25 mouse cellular contexts compared by ENCODE assay signal in genomic region chr8:48572941-48573340, GRCm38 (mm10).
DNase-seq lines count a peak whose midpoint lies in the region; ATAC-seq and TF ChIP-seq lines count a peak whose summit lies in the region.
"Had no signal": no experiment of that assay in that cellular context is flagged by ENCODE, and none has a peak within 500 bp of the region (broad histone marks: within the 10 kb centered on the region; RNA-seq: fewer than 3 reads in every experiment).

No protein-coding gene starts in this region.

- no peaks in the 10 kb centered on the region for H3K27me3 ChIP-seq in kidney, embryonic 16.5 days (ENCODE audit: insufficient read depth, low read length)
- no peaks in the 10 kb centered on the region for H3K27me3 ChIP-seq in kidney, embryonic 14.5 days (ENCODE audit: control insufficient read depth, insufficient read depth, low read length)
- no peaks in the 10 kb centered on the region for H3K27me3 ChIP-seq in lung, postnatal 0 days (replicated peaks; ENCODE audit: insufficient read depth, low read length)
- no peaks in the 10 kb centered on the region for H3K27me3 ChIP-seq in intestine, embryonic 16.5 days (replicated peaks; ENCODE audit: control insufficient read depth, insufficient read depth, low read length)
- no peaks in the 10 kb centered on the region for H3K27me3 ChIP-seq in stomach, embryonic 16.5 days (ENCODE audit: control insufficient read depth, insufficient read depth, low read length)
- H3K27me3 ChIP-seq: hindbrain, embryonic 15.5 days; limb, embryonic 12.5 days; midbrain, embryonic 15.5 days; neural tube, embryonic 13.5 days had no signal

- DNase-seq in lung, postnatal 0 days (ENCODE audit: low spot score): peak; percentile 22
- DNase-seq in lung, adult 18-20 months: no peak
- no peak for DNase-seq in embryo, embryonic 10.5 days (ENCODE audit: low spot score)
- DNase-seq: adrenal gland, postnatal 10 days; cerebellum, adult 18-20 months; cerebellum, postnatal 14 days; embryo, embryonic 11 days; gastrocnemius, postnatal 10 days; kidney, adult 11 months; kidney, postnatal 14 days; lung, postnatal 4 days; retina, postnatal 1 day; thymus, adult 2 months; thymus, postnatal 4 days had no signal

- no peaks in the 10 kb centered on the region for H3K9me3 ChIP-seq in kidney, embryonic 16.5 days (ENCODE audit: low read length)
- H3K9me3 ChIP-seq in kidney, embryonic 14.5 days (ENCODE audit: control insufficient read depth, low read length): no peaks in the 10 kb centered on the region
- no peaks in the 10 kb centered on the region for H3K9me3 ChIP-seq in lung, postnatal 0 days (ENCODE audit: low read length)
- no peaks in the 10 kb centered on the region for H3K9me3 ChIP-seq in intestine, embryonic 16.5 days (ENCODE audit: control insufficient read depth, low read length)
- H3K9me3 ChIP-seq in stomach, embryonic 16.5 days (replicated peaks; ENCODE audit: control insufficient read depth, low read length): no peaks in the 10 kb centered on the region
- H3K9me3 ChIP-seq: hindbrain, embryonic 15.5 days; limb, embryonic 12.5 days; midbrain, embryonic 15.5 days; neural tube, embryonic 13.5 days had no signal

- no peak for TF ChIP-seq EP300 in lung, postnatal 0 days (IDR thresholded peaks at IDR 0.05)

- no peak overlapping the region for H3K27ac ChIP-seq in kidney, embryonic 16.5 days (ENCODE audit: low read length)
- no peak overlapping the region for H3K27ac ChIP-seq in kidney, embryonic 14.5 days (ENCODE audit: low read depth, low read length)
- H3K27ac ChIP-seq in lung, postnatal 0 days (ENCODE audit: low read length): no peak overlapping the region
- no peak overlapping the region for H3K27ac ChIP-seq in intestine, embryonic 16.5 days (ENCODE audit: low read length)
- no peak overlapping the region for H3K27ac ChIP-seq in stomach, embryonic 16.5 days (ENCODE audit: low read length)
- H3K27ac ChIP-seq: hindbrain, embryonic 15.5 days; limb, embryonic 12.5 days; liver, embryonic 14.5 days; midbrain, embryonic 15.5 days; neural tube, embryonic 13.5 days had no signal

- no peak overlapping the region for H3K4me2 ChIP-seq in kidney, embryonic 16.5 days (replicated peaks; ENCODE audit: low read depth, low read length)
- no peak overlapping the region for H3K4me2 ChIP-seq in kidney, embryonic 14.5 days (replicated peaks; ENCODE audit: low read depth, low read length)
- no peak overlapping the region for H3K4me2 ChIP-seq in lung, postnatal 0 days (replicated peaks; ENCODE audit: low read depth, low read length)
- no peak overlapping the region for H3K4me2 ChIP-seq in intestine, embryonic 16.5 days (ENCODE audit: low read depth, low read length)
- H3K4me2 ChIP-seq in stomach, embryonic 16.5 days (ENCODE audit: low read depth, low read length): no peak overlapping the region
- H3K4me2 ChIP-seq: heart, embryonic 11.5 days; hindbrain, embryonic 15.5 days; limb, embryonic 12.5 days; midbrain, embryonic 15.5 days; neural tube, embryonic 13.5 days had no signal

- TF ChIP-seq CTCF in lung, postnatal 0 days (IDR thresholded peaks at IDR 0.05): no peak

- WGBS in kidney, embryonic 16.5 days: 64% methylated on average over 1 of the region's 1 CpGs
- 81% methylated on average over 1 of the region's 1 CpGs for WGBS in kidney, embryonic 14.5 days
- 55% methylated on average over 1 of the region's 1 CpGs for WGBS in lung, postnatal 0 days
- 53% methylated on average over 1 of the region's 1 CpGs for WGBS in intestine, embryonic 16.5 days
- 63% methylated on average over 1 of the region's 1 CpGs for WGBS in stomach, embryonic 16.5 days

- ATAC-seq in kidney, embryonic 16.5 days (ENCODE audit: low FRiP score, low TSS enrichment): peak; percentile 61; the same call in 1 of the 2 replicates
- no peak for ATAC-seq in kidney, embryonic 14.5 days (ENCODE audit: low FRiP score, low TSS enrichment)
- no peak for ATAC-seq in lung, postnatal 0 days
- ATAC-seq in intestine, embryonic 16.5 days: peak; percentile 73
- ATAC-seq in stomach, embryonic 16.5 days (ENCODE audit: insufficient read depth, low FRiP score): peak; percentile 86; the same call in 1 of the 2 replicates

- no peak overlapping the region for H3K9ac ChIP-seq in kidney, embryonic 16.5 days (replicated peaks; ENCODE audit: low read length)
- H3K9ac ChIP-seq in kidney, embryonic 14.5 days (ENCODE audit: low read depth, low read length): no peak overlapping the region
- no peak overlapping the region for H3K9ac ChIP-seq in lung, postnatal 0 days (replicated peaks; ENCODE audit: low read depth)
- H3K9ac ChIP-seq in intestine, embryonic 16.5 days (ENCODE audit: low read depth, low read length): no peak overlapping the region
- H3K9ac ChIP-seq in stomach, embryonic 16.5 days (ENCODE audit: low read length): no peak overlapping the region
- H3K9ac ChIP-seq: hindbrain, embryonic 15.5 days; limb, embryonic 12.5 days; liver, embryonic 14.5 days; midbrain, embryonic 15.5 days; neural tube, embryonic 13.5 days had no signal

- H3K4me1 ChIP-seq in kidney, embryonic 16.5 days (ENCODE audit: insufficient read depth, low read length): no peaks in the 10 kb centered on the region
- no peaks in the 10 kb centered on the region for H3K4me1 ChIP-seq in kidney, embryonic 14.5 days (ENCODE audit: control insufficient read depth, insufficient read depth, low read length)
- no peaks in the 10 kb centered on the region for H3K4me1 ChIP-seq in lung, postnatal 0 days (ENCODE audit: insufficient read depth, low read depth, low read length)
- H3K4me1 ChIP-seq in intestine, embryonic 16.5 days (ENCODE audit: control insufficient read depth, insufficient read depth, low read length): no peaks in the 10 kb centered on the region
- H3K4me1 ChIP-seq in stomach, embryonic 16.5 days (ENCODE audit: control insufficient read depth, insufficient read depth, low read length): 0 out of 2 replicates have a peak, but pooled peaks cover 5% of the 10 kb centered on the region

- H3K4me3 ChIP-seq in kidney, embryonic 16.5 days (ENCODE audit: low read length): no peak overlapping the region
- no peak overlapping the region for H3K4me3 ChIP-seq in kidney, embryonic 14.5 days (ENCODE audit: low read length)
- H3K4me3 ChIP-seq in lung, postnatal 0 days (ENCODE audit: low read depth, low read length): no peak overlapping the region
- no peak overlapping the region for H3K4me3 ChIP-seq in intestine, embryonic 16.5 days (ENCODE audit: low read length)
- H3K4me3 ChIP-seq in stomach, embryonic 16.5 days (replicated peaks; ENCODE audit: low read length): no peak overlapping the region
- H3K4me3 ChIP-seq: hindbrain, embryonic 15.5 days; limb, embryonic 12.5 days; midbrain, embryonic 15.5 days; myocyte; neural tube, embryonic 13.5 days had no signal

- no peaks in the 10 kb centered on the region for H3K36me3 ChIP-seq in kidney, embryonic 16.5 days (ENCODE audit: insufficient read depth, low read length)
- no peaks in the 10 kb centered on the region for H3K36me3 ChIP-seq in kidney, embryonic 14.5 days (ENCODE audit: control insufficient read depth, insufficient read depth, low read length)
- no peaks in the 10 kb centered on the region for H3K36me3 ChIP-seq in lung, postnatal 0 days (ENCODE audit: insufficient read depth, low read length)
- no peaks in the 10 kb centered on the region for H3K36me3 ChIP-seq in intestine, embryonic 16.5 days (ENCODE audit: control insufficient read depth, insufficient read depth, low read length)
- no peaks in the 10 kb centered on the region for H3K36me3 ChIP-seq in stomach, embryonic 16.5 days (ENCODE audit: control insufficient read depth, insufficient read depth, low read length)
- H3K36me3 ChIP-seq: hindbrain, embryonic 15.5 days; limb, embryonic 12.5 days; midbrain, embryonic 15.5 days; neural tube, embryonic 13.5 days had no signal

Comparison
In these comparisons a context has a peak if more than half of its experiments do, and no peak if none do; other contexts are left out.
1. ATAC-seq: peak in kidney, embryonic 16.5 days (single experiment), intestine, embryonic 16.5 days (single experiment) and stomach, embryonic 16.5 days (single experiment); none in kidney, embryonic 14.5 days (single experiment) and lung, postnatal 0 days (single experiment).